Mouse (Mus musculus): Measurements from ENCODE around the gene Tmem229b.
"Not testable (repeated sequence)": the region's sequence is repeated elsewhere in the genome, so short reads cannot be mapped to it uniquely, and the experiment has no call there.

The Tmem229b gene

GRCm38 (mm10) chr12:79007126-79007753 is at the start of gene Tmem229b:
Tmem229b (minus strand) TSS chr12:79007627.
- DNase-seq (ENCODE audit: low spot score), result no peak

- no peak for DNase-seq (ENCODE audit: low spot score)
These were observed 47.8 kb upstream of the Tmem229b start for GRCm38 (mm10) chr12:79055276-79055675.

- no peak for DNase-seq (ENCODE audit: low spot score)
These were observed 44.6 kb upstream of the Tmem229b start for GRCm38 (mm10) chr12:79052073-79052472.

- DNase-seq (ENCODE audit: low spot score), result no peak
These were observed 43.3 kb upstream of the Tmem229b start for GRCm38 (mm10) chr12:79050545-79051212.

- DNase-seq (ENCODE audit: low spot score), result no peak
These were observed 42.4 kb upstream of the Tmem229b start for GRCm38 (mm10) chr12:79049807-79050206.

GRCm38 (mm10) chr12:79048898-79049297 is 41.5 kb upstream of the Tmem229b start:
- DNase-seq (ENCODE audit: low spot score), result no peak

GRCm38 (mm10) chr12:79047203-79047602 is 39.8 kb upstream of the Tmem229b start:
- no peak for DNase-seq (ENCODE audit: low spot score)

GRCm38 (mm10) chr12:79046171-79046570 is 38.7 kb upstream of the Tmem229b start:
- DNase-seq (ENCODE audit: low spot score), result no peak

GRCm38 (mm10) chr12:79044668-79045067 is 37.2 kb upstream of the Tmem229b start:
- DNase-seq (ENCODE audit: low spot score), result no peak

- no peak for DNase-seq (ENCODE audit: low spot score)
These were observed 34.0 kb upstream of the Tmem229b start for GRCm38 (mm10) chr12:79041436-79041835.

- DNase-seq (ENCODE audit: low spot score), result no peak
These were observed 32.9 kb upstream of the Tmem229b start for GRCm38 (mm10) chr12:79040201-79040827.

- no peak for DNase-seq (ENCODE audit: low spot score)
These were observed 32.3 kb upstream of the Tmem229b start for GRCm38 (mm10) chr12:79039708-79040107.

GRCm38 (mm10) chr12:79035349-79035748 is 27.9 kb upstream of the Tmem229b start:
- DNase-seq (ENCODE audit: low spot score), result no peak

- DNase-seq (ENCODE audit: low spot score), result no peak
These were observed 26.9 kb upstream of the Tmem229b start for GRCm38 (mm10) chr12:79034331-79034730.

GRCm38 (mm10) chr12:79028911-79029861 is 21.8 kb upstream of the Tmem229b start, which contains the start of gene Plekhh1:
Plekhh1 (plus strand) TSS chr12:79029163.
- no peak for DNase-seq (ENCODE audit: low spot score)

GRCm38 (mm10) chr12:79027526-79027925 is 20.1 kb upstream of the Tmem229b start:
- DNase-seq (ENCODE audit: low spot score), result not testable (repeated sequence)

- no peak for DNase-seq (ENCODE audit: low spot score)
These were observed 15.5 kb upstream of the Tmem229b start for GRCm38 (mm10) chr12:79022882-79023281.

- no peak for DNase-seq (ENCODE audit: low spot score)
These were observed 14.5 kb upstream of the Tmem229b start for GRCm38 (mm10) chr12:79021902-79022301.

- no peak for DNase-seq (ENCODE audit: low spot score)
These were observed 10.6 kb upstream of the Tmem229b start for GRCm38 (mm10) chr12:79017994-79018399.

- no peak for DNase-seq (ENCODE audit: low spot score)
These were observed 8.7 kb upstream of the Tmem229b start for GRCm38 (mm10) chr12:79016109-79016508.

- DNase-seq (ENCODE audit: low spot score), result no peak
These were observed 3.1 kb upstream of the Tmem229b start for GRCm38 (mm10) chr12:79010569-79010968.

Measured in layer of hippocampus, adult 9-10 months (tissue).